In genomic region chr13:73077866-73078430, GRCm38 (mm10) we compare ENCODE assay signal across 28 mouse cellular contexts.
DNase-seq lines count a peak whose midpoint lies in the region; ATAC-seq and TF ChIP-seq lines count a peak whose summit lies in the region.
"Had no signal": no experiment of that assay in that cellular context is flagged by ENCODE, and none has a peak within 500 bp of the region (broad histone marks: within the 10 kb centered on the region; RNA-seq: fewer than 3 reads in every experiment).

No protein-coding gene starts in this region.

- intact Hi-C loops in heart, postnatal 25 days (cut with DNase I): no loop called here

- peak; percentile 21 to 33 for DNase-seq in adrenal gland, postnatal 36 days
- DNase-seq in adrenal gland, adult 8-10 months: no peak
- DNase-seq in heart, postnatal 25 days (ENCODE audit: low spot score): no peak
- DNase-seq in kidney, adult 2 months: peak; percentile 63
- no peak for DNase-seq in kidney, adult 18-20 months
- peak; percentile 11 for DNase-seq in kidney, postnatal 14 days
- DNase-seq: cerebellum, adult 2 months; cerebellum, postnatal 14 days; gastrocnemius, adult 2 months; gastrocnemius, postnatal 36 days; right cerebral cortex, adult 18-20 months; spleen, adult 18-20 months; thymus, postnatal 14 days had no signal

- no peak overlapping the region for H3K4me3 ChIP-seq in heart, embryonic 15.5 days
- no peak overlapping the region for H3K4me3 ChIP-seq in kidney, adult 2 months (ENCODE audit: insufficient read depth, low read depth, low read length)
- H3K4me3 ChIP-seq in kidney, embryonic 15.5 days (replicated peaks): no peak overlapping the region
- H3K4me3 ChIP-seq: erythroblast, embryonic 14.5 days; gastrocnemius, adult 2 months; hindbrain, embryonic 13.5 days; layer of hippocampus, adult 2 months; left cerebral cortex, adult 2 months; limb, embryonic 13.5 days; lung, embryonic 15.5 days; midbrain, embryonic 12.5 days; myocyte; neural tube, embryonic 12.5 days had no signal

- H3K9me3 ChIP-seq in heart, embryonic 15.5 days (replicated peaks): no peaks in the 10 kb centered on the region
- no peaks in the 10 kb centered on the region for H3K9me3 ChIP-seq in kidney, embryonic 15.5 days (replicated peaks)
- H3K9me3 ChIP-seq: hindbrain, embryonic 13.5 days; limb, embryonic 13.5 days; lung, embryonic 15.5 days; midbrain, embryonic 12.5 days; neural tube, embryonic 12.5 days had no signal

- H3K4me2 ChIP-seq in heart, embryonic 15.5 days: no peak overlapping the region
- no peak overlapping the region for H3K4me2 ChIP-seq in kidney, embryonic 15.5 days
- H3K4me2 ChIP-seq: hindbrain, embryonic 13.5 days; limb, embryonic 13.5 days; liver, embryonic 11.5 days; lung, embryonic 15.5 days; midbrain, embryonic 12.5 days; neural tube, embryonic 12.5 days had no signal

- no peak for TF ChIP-seq CTCF in kidney, adult 2 months (conservative IDR thresholded peaks at IDR 0.05; ENCODE audit: insufficient read depth, insufficient read length, low read depth, low read length)

- peak overlapping the region; percentile 35 for H3K27ac ChIP-seq in heart, embryonic 15.5 days
- no peak overlapping the region for H3K27ac ChIP-seq in kidney, adult 2 months (ENCODE audit: insufficient read depth, low read depth, low read length)
- H3K27ac ChIP-seq in kidney, embryonic 15.5 days: no peak overlapping the region
- H3K27ac ChIP-seq: gastrocnemius, adult 2 months; hindbrain, embryonic 13.5 days; layer of hippocampus, adult 2 months; left cerebral cortex, adult 2 months; limb, embryonic 13.5 days; lung, embryonic 15.5 days; midbrain, embryonic 12.5 days; neural tube, embryonic 12.5 days had no signal

- TF ChIP-seq POLR2A in kidney, adult 2 months (IDR thresholded peaks at IDR 0.05; ENCODE audit: low read depth, low read length): no peak

- H3K9ac ChIP-seq in heart, embryonic 15.5 days: no peak overlapping the region
- H3K9ac ChIP-seq in kidney, embryonic 15.5 days: no peak overlapping the region
- H3K9ac ChIP-seq: hindbrain, embryonic 13.5 days; limb, embryonic 13.5 days; lung, embryonic 15.5 days; midbrain, embryonic 12.5 days; neural tube, embryonic 12.5 days had no signal

- ATAC-seq in heart, embryonic 15.5 days (replicated peaks; ENCODE audit: insufficient number of reproducible peaks, insufficient read depth, low FRiP score, low read depth): peak; percentile 51
- no peak for ATAC-seq in kidney, embryonic 15.5 days (replicated peaks; ENCODE audit: low FRiP score)
- ATAC-seq: forebrain, embryonic 16.5 days; Patski had no signal

- H3K27me3 ChIP-seq in heart, embryonic 15.5 days: peaks cover 3% of the 10 kb centered on the region; the same call in 1 of the 2 replicates
- no peaks in the 10 kb centered on the region for H3K27me3 ChIP-seq in kidney, adult 2 months (replicated peaks; ENCODE audit: control insufficient read depth, insufficient read depth, low read length)
- peaks cover 10% of the 10 kb centered on the region; the same call in 1 of the 2 replicates for H3K27me3 ChIP-seq in kidney, embryonic 15.5 days
- H3K27me3 ChIP-seq: limb, embryonic 13.5 days; lung, embryonic 15.5 days; Patski had no signal

- H3K4me1 ChIP-seq in heart, embryonic 15.5 days (replicated peaks): peaks cover 40% of the 10 kb centered on the region
- peaks cover 5% of the 10 kb centered on the region for H3K4me1 ChIP-seq in kidney, adult 2 months (ENCODE audit: control insufficient read depth, insufficient read depth, low read length)
- H3K4me1 ChIP-seq in kidney, embryonic 15.5 days: no peaks in the 10 kb centered on the region
- H3K4me1 ChIP-seq: hindbrain, embryonic 13.5 days; limb, embryonic 13.5 days; lung, embryonic 15.5 days; midbrain, embryonic 12.5 days; neural tube, embryonic 12.5 days had no signal

- WGBS in heart, embryonic 15.5 days: 54% methylated on average over 2 of the region's 2 CpGs
- WGBS in kidney, adult 2 months: 26% methylated on average over 2 of the region's 2 CpGs
- WGBS in kidney, embryonic 15.5 days: 68% methylated on average over 2 of the region's 2 CpGs

- H3K36me3 ChIP-seq in heart, embryonic 15.5 days: no peaks in the 10 kb centered on the region
- H3K36me3 ChIP-seq in kidney, adult 2 months (ENCODE audit: control insufficient read depth, insufficient read depth, low read length): no peaks in the 10 kb centered on the region
- no peaks in the 10 kb centered on the region for H3K36me3 ChIP-seq in kidney, embryonic 15.5 days
- H3K36me3 ChIP-seq: G1E; hindbrain, embryonic 13.5 days; limb, embryonic 13.5 days; lung, embryonic 15.5 days; midbrain, embryonic 12.5 days; neural tube, embryonic 12.5 days had no signal

Comparison
In these comparisons a context has a peak if more than half of its experiments do, and no peak if none do; other contexts are left out.
1. DNase-seq: peak in adrenal gland, postnatal 36 days (2 of 2), kidney, adult 2 months (single experiment) and kidney, postnatal 14 days (single experiment); none in adrenal gland, adult 8-10 months (single experiment), heart, postnatal 25 days (single experiment) and kidney, adult 18-20 months (single experiment).